Mouse (Mus musculus) kidney, postnatal 14 days (tissue): ENCODE results near the gene Krtap19-1.
A peak's percentile ranks its signal among the peaks of the same experiment; 100 is the strongest.

Source experiments
- DNase-seq: peaks from one replicate; pipeline ENCODE4 v3.0.0; 2022; ENCODE audit warnings: mixed read lengths

The Krtap19-1 gene

DNA sequence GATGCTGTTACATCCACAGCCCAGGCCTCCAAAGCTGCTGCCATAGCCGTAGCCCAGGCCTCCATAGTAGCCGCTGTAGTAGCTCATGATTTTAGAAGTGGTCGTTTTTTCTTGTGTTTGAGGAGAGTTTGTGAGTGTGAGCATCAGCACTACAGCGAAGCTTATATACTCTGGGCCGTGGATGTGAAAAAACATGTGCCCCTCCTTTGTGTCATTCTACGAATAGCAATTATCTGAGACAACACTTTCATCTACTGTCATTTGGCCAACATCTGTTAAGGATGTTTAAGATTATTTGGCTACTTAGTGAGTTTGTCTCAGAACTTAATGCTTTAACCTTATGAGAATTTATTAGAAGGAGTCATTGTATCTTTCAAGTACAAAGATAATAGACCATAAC is at the start of gene Krtap19-1:
Gene Krtap19-1, minus strand, starts transcription at position 101 of the 400 bp plus-strand sequence.
- no peak for DNase-seq

DNA sequence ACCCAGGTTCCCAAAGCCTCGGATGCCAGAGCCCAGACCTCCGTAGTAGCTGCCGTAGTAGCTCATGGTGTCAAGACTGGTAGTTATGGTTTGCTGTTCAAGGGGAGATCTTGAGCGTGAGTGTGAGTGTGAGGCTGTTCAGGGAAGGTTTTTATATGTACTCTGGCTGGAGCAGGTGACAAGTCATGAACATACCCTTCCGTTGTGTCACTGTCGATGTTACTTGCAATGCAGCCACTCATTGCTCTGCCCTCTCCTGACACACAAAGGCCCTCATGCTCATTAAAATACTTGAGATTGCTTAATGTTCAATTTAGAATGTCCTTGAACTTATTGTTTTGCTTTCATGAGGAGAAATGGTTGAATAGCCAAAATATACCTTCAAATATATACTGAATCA is 27.1 kb upstream of the Krtap19-1 start, which contains the start of gene Krtap19-5:
Gene Krtap19-5, minus strand, starts transcription at position 101 of the 400 bp plus-strand sequence.
- DNase-seq = no peak

DNA sequence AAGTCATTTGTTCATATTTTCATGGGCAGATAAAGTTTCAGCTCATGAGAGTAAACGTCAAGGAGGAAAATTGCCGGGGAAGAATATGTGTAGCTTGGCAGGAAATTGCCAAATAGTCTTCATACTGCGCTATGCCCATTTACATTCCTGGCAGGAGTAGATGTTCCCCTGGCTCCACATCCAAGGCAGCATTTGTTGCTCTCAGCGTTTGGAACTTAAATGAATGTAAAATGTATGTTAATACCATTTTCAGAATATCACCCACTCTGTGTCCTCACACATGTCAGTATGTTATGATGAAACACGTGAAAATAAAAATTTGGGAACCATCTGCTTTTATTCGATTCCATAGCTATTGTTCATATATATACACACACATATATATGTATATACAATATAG is 17.7 kb upstream of the Krtap19-1 start:
- no peak for DNase-seq

DNA sequence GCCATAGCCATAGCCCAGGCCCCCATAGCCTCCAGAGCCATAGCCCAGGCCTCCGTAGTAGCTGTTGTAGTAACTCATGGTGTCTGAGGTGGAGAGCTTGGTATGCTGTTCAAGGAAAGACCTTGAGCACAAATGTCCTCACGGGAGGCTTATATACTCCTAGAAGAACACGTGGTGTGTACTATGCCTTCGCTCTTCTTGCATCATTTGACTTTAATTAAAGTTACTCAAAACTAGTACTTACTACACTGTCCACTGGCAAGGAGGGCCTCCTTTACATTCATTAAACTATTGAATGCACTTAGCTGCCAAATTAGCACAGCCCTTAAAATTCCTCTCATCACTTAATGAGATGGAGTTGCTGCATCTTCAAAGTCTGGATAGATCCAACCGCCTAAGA is 15.8 kb upstream of the Krtap19-1 start, which contains the start of gene Krtap19-4:
Gene Krtap19-4, minus strand, starts transcription at position 101 of the 400 bp plus-strand sequence.
- no peak for DNase-seq

DNA sequence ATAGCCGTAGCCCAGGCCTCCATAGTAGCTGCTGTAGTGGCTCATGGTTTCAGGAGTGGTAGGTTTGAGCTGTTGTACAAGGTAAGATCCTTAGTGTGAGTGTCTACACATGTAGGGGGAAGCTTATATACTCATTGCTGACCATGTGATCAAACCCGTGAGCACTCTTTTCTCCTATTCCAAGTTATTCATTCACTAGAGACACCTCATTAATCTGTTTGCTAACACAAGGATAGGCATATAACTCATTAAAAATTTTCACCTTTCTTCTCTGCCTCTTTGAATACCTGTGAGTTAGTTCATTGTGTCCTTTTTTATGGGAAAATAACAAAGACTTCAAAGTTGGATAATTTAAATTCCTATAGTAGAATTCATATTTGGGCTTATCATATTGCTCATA is 8.7 kb upstream of the Krtap19-1 start, which contains the start of gene Krtap19-3:
Gene Krtap19-3, minus strand, starts transcription at position 101 of the 400 bp plus-strand sequence.
- DNase-seq = no peak

DNA sequence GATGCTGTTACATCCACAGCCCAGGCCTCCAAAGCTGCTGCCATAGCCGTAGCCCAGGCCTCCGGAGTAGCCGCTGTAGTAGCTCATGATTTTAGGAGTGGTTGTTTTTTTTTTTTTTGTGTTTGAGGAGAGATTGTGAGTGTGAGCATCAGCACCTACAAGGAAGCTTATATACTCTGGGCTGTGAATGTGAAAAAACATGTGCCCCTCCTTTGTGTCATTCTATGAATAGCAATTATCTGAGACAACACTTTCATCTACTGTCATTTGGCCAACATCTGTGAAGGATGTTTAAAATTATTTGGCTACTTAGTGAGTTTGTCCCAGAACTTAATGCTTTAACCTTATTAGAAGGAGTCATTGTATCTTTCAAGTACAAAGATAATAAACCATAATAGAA is 5.0 kb upstream of the Krtap19-1 start, which contains the start of gene Krtap19-2:
Gene Krtap19-2, minus strand, starts transcription at position 101 of the 400 bp plus-strand sequence.
- no peak for DNase-seq

DNA sequence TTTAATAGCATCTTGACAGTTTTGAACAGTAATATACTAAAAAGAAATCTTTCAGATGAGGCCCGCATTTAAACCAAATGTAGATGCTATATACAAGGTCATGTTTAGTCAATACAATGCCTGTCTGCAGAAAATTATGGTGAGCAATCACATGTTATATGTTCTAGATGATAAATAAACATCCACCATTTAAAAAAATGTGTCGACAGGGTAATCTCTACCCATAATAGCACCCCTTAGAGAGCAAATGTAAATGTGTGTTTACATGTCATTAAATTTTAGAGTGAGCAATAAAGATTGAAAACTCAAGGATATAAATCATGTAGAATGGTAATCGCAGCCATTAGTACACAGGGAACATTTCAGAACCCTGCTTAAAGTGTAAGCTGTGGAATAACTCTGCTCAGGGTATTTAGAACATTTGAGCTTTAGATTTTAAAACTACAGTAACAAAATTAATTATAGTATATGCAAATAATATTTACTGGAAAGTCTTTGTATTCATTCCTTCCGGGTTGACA is 4.3 kb downstream of the Krtap19-1 start:
- no peak for DNase-seq

DNA sequence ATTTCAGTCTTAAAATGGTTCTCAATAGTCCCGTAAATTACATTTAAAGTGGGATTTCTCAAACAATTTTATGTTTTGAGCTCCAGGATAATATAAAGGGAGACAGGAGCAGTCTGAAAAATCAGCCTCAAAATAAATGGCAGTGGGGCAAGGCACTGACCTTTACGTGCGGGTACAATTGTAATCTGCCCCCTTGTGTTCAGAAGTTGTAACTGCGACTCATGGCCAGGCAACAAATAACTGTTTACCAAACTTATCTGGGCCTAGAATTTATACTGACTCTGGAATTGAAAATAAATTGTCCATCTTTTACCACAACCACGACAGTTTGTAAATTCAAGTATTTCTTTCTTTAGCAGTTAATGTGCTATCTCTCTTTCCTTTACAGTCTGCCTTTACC is 17.8 kb downstream of the Krtap19-1 start:
- DNase-seq = peak; percentile 23

DNA sequence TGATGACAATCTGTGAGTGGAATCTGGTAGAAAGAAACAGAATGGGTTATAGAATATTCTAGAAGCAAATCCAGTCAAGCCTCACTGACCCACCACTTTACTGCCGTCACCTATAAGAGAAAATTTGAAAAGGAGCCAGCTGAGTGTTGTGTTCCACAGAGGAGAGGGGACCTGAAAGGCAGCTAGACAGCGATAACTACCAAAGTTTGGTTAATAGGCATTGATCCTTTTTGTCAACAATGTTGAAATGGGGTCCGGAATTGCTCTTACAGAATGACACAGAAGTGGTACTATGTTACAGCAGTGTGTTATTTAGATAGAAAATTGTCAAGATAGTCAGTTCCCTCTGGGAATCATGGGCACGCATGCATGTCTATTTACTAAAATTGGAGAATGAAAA is 20.7 kb downstream of the Krtap19-1 start:
- no peak for DNase-seq

DNA sequence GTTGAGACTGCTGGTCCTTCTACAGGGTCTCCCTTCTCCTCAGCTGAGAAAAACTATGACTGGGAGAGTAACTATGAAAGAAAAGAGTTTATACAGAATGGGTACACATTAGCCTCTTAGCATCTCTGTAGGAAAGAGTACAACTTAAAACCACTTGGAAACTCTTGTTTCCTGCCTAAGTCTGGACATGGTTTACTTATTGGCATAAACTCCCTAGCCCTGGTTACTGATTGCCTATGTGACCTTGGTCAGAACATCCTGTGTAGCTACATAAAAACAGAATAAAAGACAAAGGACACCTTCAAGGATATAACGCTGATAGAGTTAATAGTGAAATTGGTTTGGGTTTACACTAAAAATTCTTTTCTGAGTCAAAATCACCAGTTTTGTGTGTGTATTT is 21.8 kb downstream of the Krtap19-1 start:
- DNase-seq = peak; percentile 3

DNA sequence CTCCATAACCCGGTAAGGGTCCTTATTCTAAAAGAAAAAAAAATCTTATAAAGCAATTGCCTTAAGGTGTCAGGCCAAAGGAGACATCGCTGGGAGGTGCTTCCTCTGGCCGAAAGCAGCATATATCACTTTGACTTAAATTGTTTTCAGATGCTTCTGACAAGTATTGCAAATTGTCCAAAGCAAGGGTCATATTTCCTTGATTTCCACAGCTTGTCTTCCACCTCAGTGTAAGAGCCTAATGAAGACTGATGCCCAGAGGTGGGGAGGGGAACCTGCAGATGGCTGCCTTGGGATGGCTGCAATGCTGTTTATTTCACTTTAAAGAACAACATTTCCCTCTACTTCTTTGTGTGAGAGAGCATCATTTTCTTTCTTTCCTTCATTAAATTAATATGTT is 42.2 kb downstream of the Krtap19-1 start:
- no peak for DNase-seq

DNA sequence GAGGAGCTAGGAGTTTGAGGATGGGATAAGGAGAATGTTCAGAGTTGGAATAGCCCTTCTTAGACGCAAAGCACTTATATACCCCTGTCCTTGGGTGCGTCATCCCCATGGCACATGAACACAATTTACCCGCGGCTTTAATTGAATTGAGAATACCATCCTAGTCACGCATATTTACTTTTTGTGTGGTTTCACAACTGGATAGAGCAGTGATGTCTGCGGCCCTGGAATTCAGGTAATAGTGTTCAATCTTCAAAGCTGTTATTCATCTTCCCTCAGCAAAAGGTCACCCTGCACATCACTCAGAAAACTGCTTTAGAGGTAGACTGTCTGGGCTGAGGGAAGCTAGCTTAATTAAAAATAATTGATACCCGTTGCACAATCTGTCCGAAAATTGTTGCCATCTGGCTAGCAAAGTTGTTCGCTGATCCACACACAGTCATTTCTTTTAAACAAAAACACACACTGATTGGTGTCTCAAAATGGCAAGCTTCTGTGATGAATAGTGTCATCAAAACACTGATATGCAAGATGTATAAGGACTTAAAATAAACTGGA is 43.0 kb downstream of the Krtap19-1 start, which contains the start of gene Krtap14:
Gene Krtap14, minus strand, starts transcription at position 51 of the 558 bp plus-strand sequence.
- DNase-seq = no peak

DNA sequence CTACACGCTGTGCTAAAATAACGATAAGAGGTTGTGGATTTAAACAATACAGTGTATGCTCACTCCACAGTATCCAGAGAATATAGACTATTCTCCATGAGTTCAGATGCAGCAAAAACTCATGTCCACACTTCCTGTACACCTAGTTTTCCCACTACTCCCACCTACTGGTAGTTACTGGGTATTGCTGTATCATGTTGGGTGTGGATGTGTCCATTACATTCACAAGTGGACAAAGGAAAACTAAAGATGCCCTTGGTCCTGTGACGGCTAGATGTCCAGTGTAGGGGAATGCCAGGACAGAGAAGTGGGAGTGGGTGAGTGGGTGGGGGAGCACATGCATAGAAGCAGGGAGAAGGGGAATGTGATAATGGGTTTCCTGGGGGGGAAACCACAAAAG is 45.5 kb downstream of the Krtap19-1 start:
- DNase-seq = peak; percentile 34

DNA sequence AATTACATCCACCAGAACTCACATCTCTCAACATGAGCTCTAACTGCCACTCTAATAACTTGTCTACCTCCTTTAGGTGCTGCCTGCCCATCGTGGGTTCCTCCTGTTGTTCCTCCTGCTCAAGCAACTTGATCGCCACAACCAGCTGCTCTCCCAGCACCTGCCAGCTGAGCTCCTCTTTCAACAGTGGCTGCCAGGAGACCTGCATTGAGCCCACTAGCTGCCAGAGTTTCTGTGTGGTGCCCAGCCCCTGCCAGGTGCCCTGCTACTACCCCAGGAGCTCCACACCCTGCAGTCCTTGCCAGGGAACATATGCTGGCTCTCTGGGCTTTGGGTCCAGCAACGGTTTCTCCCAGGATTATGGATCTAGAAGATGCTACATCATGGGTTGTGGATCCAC is 49.1 kb downstream of the Krtap19-1 start, which contains the start of gene Krtap15:
Gene Krtap15, plus strand, starts transcription at position 150 of the 400 bp plus-strand sequence.
- DNase-seq = no peak
